Comparison of ENCODE assay signal across 18 mouse cellular contexts in genomic region chr13:18744266-18744652, GRCm38 (mm10). TPM values are rescaled to one million over a fixed set of nuclear protein-coding genes. Genes with fewer than 3 reads are reported as not detected.
DNase-seq lines count a peak whose midpoint lies in the region; ATAC-seq and TF ChIP-seq lines count a peak whose summit lies in the region.
"Had no signal": no experiment of that assay in that cellular context is flagged by ENCODE, and none has a peak within 500 bp of the region (broad histone marks: within the 10 kb centered on the region; RNA-seq: fewer than 3 reads in every experiment).

No protein-coding gene starts in this region.

- no peak for TF ChIP-seq CTCF in cerebellum, adult 2 months (IDR thresholded peaks at IDR 0.05; ENCODE audit: borderline replicate concordance, insufficient read depth, low read depth, low read length)

- peak; percentile 27; the same call in 1 of the 2 replicates for ATAC-seq in hindbrain, embryonic 11.5 days (ENCODE audit: low FRiP score)
- no peak for ATAC-seq in hindbrain, embryonic 14.5 days (ENCODE audit: low FRiP score)
- peak; percentile 80 for ATAC-seq in midbrain, embryonic 15.5 days (replicated peaks)

- no peaks in the 10 kb centered on the region for H3K9me3 ChIP-seq in hindbrain, embryonic 11.5 days (ENCODE audit: control insufficient read depth, low read length)
- H3K9me3 ChIP-seq in hindbrain, embryonic 10.5 days, result peaks cover 8% of the 10 kb centered on the region
- 0 out of 2 replicates have a peak, but pooled peaks cover 6% of the 10 kb centered on the region for H3K9me3 ChIP-seq in hindbrain, embryonic 14.5 days (ENCODE audit: control insufficient read depth, low read length)
- peaks cover 3% of the 10 kb centered on the region; the same call in 1 of the 2 replicates for H3K9me3 ChIP-seq in midbrain, embryonic 15.5 days
- H3K9me3 ChIP-seq: embryonic facial prominence, embryonic 15.5 days; limb, embryonic 10.5 days; neural tube, embryonic 12.5 days had no signal

- no peaks in the 10 kb centered on the region for H3K27me3 ChIP-seq in hindbrain, embryonic 11.5 days (ENCODE audit: control insufficient read depth, insufficient read depth, low read length)
- no peaks in the 10 kb centered on the region for H3K27me3 ChIP-seq in hindbrain, embryonic 10.5 days (ENCODE audit: insufficient read depth, poor library complexity, severe bottlenecking)
- no peaks in the 10 kb centered on the region for H3K27me3 ChIP-seq in hindbrain, embryonic 14.5 days (ENCODE audit: control insufficient read depth, insufficient read depth, low read length)
- no peaks in the 10 kb centered on the region for H3K27me3 ChIP-seq in midbrain, embryonic 15.5 days (replicated peaks)
- no peaks in the 10 kb centered on the region for H3K27me3 ChIP-seq in cerebellum, adult 2 months (ENCODE audit: control insufficient read depth, insufficient read depth, low read length)
- H3K27me3 ChIP-seq: CH12.LX; embryonic facial prominence, embryonic 15.5 days; neural tube, embryonic 12.5 days had no signal

- no peak overlapping the region for H3K9ac ChIP-seq in hindbrain, embryonic 11.5 days (ENCODE audit: low read depth, low read length)
- H3K9ac ChIP-seq in hindbrain, embryonic 14.5 days, result peak overlapping the region; percentile 55
- H3K9ac ChIP-seq in midbrain, embryonic 15.5 days, result no peak overlapping the region
- H3K9ac ChIP-seq: embryonic facial prominence, embryonic 15.5 days; lung, embryonic 14.5 days; neural tube, embryonic 12.5 days had no signal

- H3K27ac ChIP-seq in hindbrain, embryonic 11.5 days (ENCODE audit: low read depth, low read length), result peak overlapping the region; percentile 12; the same call in 1 of the 2 replicates
- H3K27ac ChIP-seq in hindbrain, embryonic 10.5 days, result no peak overlapping the region
- H3K27ac ChIP-seq in hindbrain, embryonic 14.5 days, result peak overlapping the region; percentile 90
- H3K27ac ChIP-seq in midbrain, embryonic 15.5 days, result peak overlapping the region; percentile 82
- H3K27ac ChIP-seq in cerebellum, adult 2 months (ENCODE audit: insufficient read depth, low read length), result no peak overlapping the region
- H3K27ac ChIP-seq: embryonic facial prominence, embryonic 15.5 days; limb, embryonic 10.5 days; neural tube, embryonic 12.5 days had no signal

- WGBS in hindbrain, embryonic 11.5 days, result 79% methylated on average over 4 of the region's 4 CpGs
- 84% methylated on average over 4 of the region's 4 CpGs for whole genome bisulfite sequencing in hindbrain, embryonic 10.5 days
- 64% methylated on average over 4 of the region's 4 CpGs for WGBS in hindbrain, embryonic 14.5 days
- WGBS in midbrain, embryonic 15.5 days, result 42% methylated on average over 4 of the region's 4 CpGs
- WGBS in cerebellum, adult 2 months, result 83% methylated on average over 4 of the region's 4 CpGs

- TF ChIP-seq POLR2A in cerebellum, adult 2 months (IDR thresholded peaks at IDR 0.05; ENCODE audit: borderline replicate concordance, insufficient read depth, low read length), result no peak

- H3K4me1 ChIP-seq in hindbrain, embryonic 11.5 days (replicated peaks; ENCODE audit: control insufficient read depth, insufficient read depth, low read length), result no peaks in the 10 kb centered on the region
- no peaks in the 10 kb centered on the region for H3K4me1 ChIP-seq in hindbrain, embryonic 10.5 days (replicated peaks)
- 0 out of 2 replicates have a peak, but pooled peaks cover 4% of the 10 kb centered on the region for H3K4me1 ChIP-seq in hindbrain, embryonic 14.5 days (replicated peaks; ENCODE audit: control insufficient read depth, insufficient read depth, low read length)
- H3K4me1 ChIP-seq in midbrain, embryonic 15.5 days, result peaks cover 10% of the 10 kb centered on the region; the same call in 1 of the 2 replicates
- no peaks in the 10 kb centered on the region for H3K4me1 ChIP-seq in cerebellum, adult 2 months (ENCODE audit: control insufficient read depth, insufficient read depth, low read length)
- H3K4me1 ChIP-seq: embryonic facial prominence, embryonic 15.5 days; limb, embryonic 10.5 days; neural tube, embryonic 12.5 days had no signal

- H3K4me3 ChIP-seq in hindbrain, embryonic 11.5 days (ENCODE audit: low read depth, low read length), result no peak overlapping the region
- H3K4me3 ChIP-seq in hindbrain, embryonic 10.5 days, result no peak overlapping the region
- H3K4me3 ChIP-seq in hindbrain, embryonic 14.5 days (replicated peaks; ENCODE audit: low read length), result 0 out of 2 replicates have a peak overlapping the region, but pooled peaks have one; percentile 7
- peak overlapping the region; percentile 8 for H3K4me3 ChIP-seq in midbrain, embryonic 15.5 days
- no peak overlapping the region for H3K4me3 ChIP-seq in cerebellum, adult 2 months (replicated peaks; ENCODE audit: insufficient read depth, low read depth, low read length)
- H3K4me3 ChIP-seq: embryonic facial prominence, embryonic 15.5 days; limb, embryonic 10.5 days; neural tube, embryonic 12.5 days had no signal

- H3K4me2 ChIP-seq in hindbrain, embryonic 11.5 days (replicated peaks; ENCODE audit: low read depth, low read length), result no peak overlapping the region
- H3K4me2 ChIP-seq in hindbrain, embryonic 14.5 days (replicated peaks), result peak overlapping the region; percentile 41
- peak overlapping the region; percentile 42 for H3K4me2 ChIP-seq in midbrain, embryonic 15.5 days
- H3K4me2 ChIP-seq: embryonic facial prominence, embryonic 15.5 days; liver, embryonic 11.5 days; lung, embryonic 14.5 days; neural tube, embryonic 12.5 days had no signal

- peaks cover 7% of the 10 kb centered on the region; the same call in 1 of the 2 replicates for H3K36me3 ChIP-seq in hindbrain, embryonic 11.5 days (ENCODE audit: control insufficient read depth, insufficient read depth, low read length)
- H3K36me3 ChIP-seq in hindbrain, embryonic 10.5 days, result peaks cover 20% of the 10 kb centered on the region
- peaks cover 23% of the 10 kb centered on the region for H3K36me3 ChIP-seq in hindbrain, embryonic 14.5 days (replicated peaks; ENCODE audit: control insufficient read depth, insufficient read depth)
- peaks cover 14% of the 10 kb centered on the region for H3K36me3 ChIP-seq in midbrain, embryonic 15.5 days (replicated peaks)

- DNase-seq in hindbrain, embryonic 11.5 days (ENCODE audit: low spot score), result no peak
- DNase-seq in hindbrain, embryonic 10.5 days (ENCODE audit: low spot score), result no peak
- peak; percentile 6 for DNase-seq in brain, embryonic 18.5 days (ENCODE audit: low read depth, low spot score)
- no peak for DNase-seq in hindbrain, embryonic 14.5 days (ENCODE audit: low spot score)
- no peak for DNase-seq in natural killer cell, adult 2 months (ENCODE audit: low spot score in 2 of 2)
- DNase-seq in cerebellum, adult 2 months, result no peak
- DNase-seq in heart, postnatal 4 days, result no peak
- DNase-seq: adrenal gland, postnatal 14 days; gastrocnemius, postnatal 36 days; kidney, adult 18-20 months; lung, embryonic 14.5 days; lung, postnatal 4 days had no signal

RNA-seq across cellular contexts. Expression of gene Vps41, which starts 27.2 kb away (rescaled TPM):
- 103 and 112 TPM in 2 replicates for polyA plus RNA-seq in hindbrain, embryonic 11.5 days (2014; fragmentation: Nextera tagmentation; extraction: Ambion mirVana)
- polyA plus RNA-seq in hindbrain, embryonic 10.5 days (2016; fragmentation: Nextera tagmentation; extraction: Ambion mirVana), result 70.9 and 74.1 TPM in 2 replicates
- polyA plus RNA-seq in hindbrain, embryonic 14.5 days (2014; fragmentation: Nextera tagmentation; extraction: Ambion mirVana), result 130 and 139 TPM in 2 replicates
- polyA plus RNA-seq in midbrain, embryonic 15.5 days (2015; fragmentation: Nextera tagmentation; extraction: Ambion mirVana), result 119 and 120 TPM in 2 replicates
- polyA plus RNA-seq in cerebellum, adult 2 months (2012; rRNA removed), result 104 and 113 TPM in 2 replicates
- 10 to 100 TPM; 35.7 to 38.2 TPM for total RNA-seq in heart, postnatal 4 days (2021)

Comparison
In these comparisons a context has a peak if more than half of its experiments do, and no peak if none do; other contexts are left out.
1. H3K27ac ChIP-seq: peak in hindbrain, embryonic 11.5 days (single experiment), hindbrain, embryonic 14.5 days (single experiment) and midbrain, embryonic 15.5 days (single experiment); none in hindbrain, embryonic 10.5 days (single experiment) and cerebellum, adult 2 months (single experiment).
2. H3K4me3 ChIP-seq: peak in hindbrain, embryonic 14.5 days (single experiment) and midbrain, embryonic 15.5 days (single experiment); none in hindbrain, embryonic 11.5 days (single experiment), hindbrain, embryonic 10.5 days (single experiment) and cerebellum, adult 2 months (single experiment).